In the genomic region with DNA sequence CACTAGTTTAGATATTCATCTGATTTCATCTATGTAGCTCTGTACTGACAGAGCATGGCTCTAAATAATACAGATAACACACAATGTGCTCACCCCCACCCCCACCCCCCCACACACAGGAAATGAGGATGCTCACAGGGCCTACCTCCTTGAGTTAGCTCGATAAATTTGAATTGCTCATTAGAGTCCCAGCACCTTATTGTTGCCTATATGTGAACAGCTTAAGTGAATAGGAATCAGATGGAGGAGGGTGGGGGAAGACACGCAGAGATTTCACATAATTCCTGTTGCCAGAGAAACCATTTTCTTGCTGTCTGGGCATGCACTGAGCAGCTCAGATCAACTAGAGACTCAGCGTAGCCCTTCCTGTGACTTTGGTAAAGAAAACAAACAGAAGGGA, we compare ENCODE assay signal across 16 mouse cellular contexts.
DNase-seq lines count a peak whose midpoint lies in the region; ATAC-seq and TF ChIP-seq lines count a peak whose summit lies in the region.
"Had no signal": no experiment of that assay in that cellular context is flagged by ENCODE, and none has a peak within 500 bp of the region (broad histone marks: within the 10 kb centered on the region; RNA-seq: fewer than 3 reads in every experiment).

No protein-coding gene starts in this region.

- WGBS in forebrain, embryonic 10.5 days: 48% methylated on average over 3 of the region's 3 CpGs
- 18% methylated on average over 3 of the region's 3 CpGs for WGBS in hindbrain, embryonic 13.5 days
- WGBS in midbrain, embryonic 16.5 days: 3% methylated on average over 3 of the region's 3 CpGs

- peak overlapping the region; percentile 63; the same call in 1 of the 2 replicates for H3K27ac ChIP-seq in layer of hippocampus, adult 2 months
- H3K27ac ChIP-seq in forebrain, embryonic 10.5 days: peak overlapping the region; percentile 20; the same call in 1 of the 2 replicates
- H3K27ac ChIP-seq in hindbrain, embryonic 13.5 days: peak overlapping the region; percentile 66; the same call in 1 of the 2 replicates
- H3K27ac ChIP-seq in midbrain, embryonic 16.5 days (ENCODE audit: low read length): peak overlapping the region; percentile 47
- H3K27ac ChIP-seq: limb, embryonic 12.5 days had no signal

- H3K4me2 ChIP-seq in hindbrain, embryonic 13.5 days: no peak overlapping the region
- 0 out of 2 replicates have a peak overlapping the region, but pooled peaks have one; percentile 14 for H3K4me2 ChIP-seq in midbrain, embryonic 16.5 days (ENCODE audit: low read length)
- H3K4me2 ChIP-seq: heart, embryonic 12.5 days; limb, embryonic 12.5 days had no signal

- no peaks in the 10 kb centered on the region; the same call in 1 of the 2 replicates for H3K9me3 ChIP-seq in forebrain, embryonic 10.5 days
- H3K9me3 ChIP-seq in hindbrain, embryonic 13.5 days: no peaks in the 10 kb centered on the region
- H3K9me3 ChIP-seq in midbrain, embryonic 16.5 days (replicated peaks; ENCODE audit: control insufficient read depth, low read length, poor library complexity, severe bottlenecking): no peaks in the 10 kb centered on the region
- H3K9me3 ChIP-seq: G1E; heart, embryonic 12.5 days; limb, embryonic 12.5 days had no signal

- peak; percentile 77 for ATAC-seq in hindbrain, embryonic 13.5 days (ENCODE audit: low FRiP score)
- peak; percentile 85 for ATAC-seq in midbrain, embryonic 16.5 days
- ATAC-seq: liver, postnatal 0 days had no signal

- no peak for TF ChIP-seq CTCF in layer of hippocampus, adult 2 months (conservative IDR thresholded peaks at IDR 0.05)

- no peaks in the 10 kb centered on the region for H3K27me3 ChIP-seq in forebrain, embryonic 10.5 days (ENCODE audit: poor library complexity, severe bottlenecking)
- H3K27me3 ChIP-seq in hindbrain, embryonic 13.5 days: no peaks in the 10 kb centered on the region
- no peaks in the 10 kb centered on the region for H3K27me3 ChIP-seq in midbrain, embryonic 16.5 days (ENCODE audit: control insufficient read depth, insufficient read depth, low read depth, low read length)
- H3K27me3 ChIP-seq: heart, embryonic 12.5 days; limb, embryonic 12.5 days had no signal

- peaks cover 21% of the 10 kb centered on the region for H3K4me1 ChIP-seq in forebrain, embryonic 10.5 days
- peaks cover 26% of the 10 kb centered on the region for H3K4me1 ChIP-seq in hindbrain, embryonic 13.5 days (replicated peaks)
- peaks cover 21% of the 10 kb centered on the region for H3K4me1 ChIP-seq in midbrain, embryonic 16.5 days (ENCODE audit: control insufficient read depth, insufficient read depth, low read length)
- H3K4me1 ChIP-seq: heart, embryonic 12.5 days; limb, embryonic 12.5 days had no signal

- no peak overlapping the region for H3K9ac ChIP-seq in hindbrain, embryonic 13.5 days
- H3K9ac ChIP-seq in midbrain, embryonic 16.5 days (ENCODE audit: low read depth, low read length): no peak overlapping the region
- H3K9ac ChIP-seq: heart, embryonic 12.5 days; limb, embryonic 12.5 days; liver, postnatal 0 days had no signal

- H3K36me3 ChIP-seq in forebrain, embryonic 10.5 days (replicated peaks): no peaks in the 10 kb centered on the region
- H3K36me3 ChIP-seq in hindbrain, embryonic 13.5 days: no peaks in the 10 kb centered on the region
- no peaks in the 10 kb centered on the region for H3K36me3 ChIP-seq in midbrain, embryonic 16.5 days (ENCODE audit: control insufficient read depth, insufficient read depth, low read length)
- H3K36me3 ChIP-seq: G1E; heart, embryonic 12.5 days; limb, embryonic 12.5 days had no signal

- H3K4me3 ChIP-seq in layer of hippocampus, adult 2 months: no peak overlapping the region
- no peak overlapping the region for H3K4me3 ChIP-seq in forebrain, embryonic 10.5 days
- no peak overlapping the region for H3K4me3 ChIP-seq in hindbrain, embryonic 13.5 days
- H3K4me3 ChIP-seq in midbrain, embryonic 16.5 days (ENCODE audit: low read depth, low read length): no peak overlapping the region
- H3K4me3 ChIP-seq: erythroblast, embryonic 14.5 days; heart, embryonic 12.5 days; limb, embryonic 12.5 days had no signal

- DNase-seq in layer of hippocampus, adult 2 months (ENCODE audit: low spot score in 2 of 2): peak; percentile 29 to 30
- no peak for DNase-seq in layer of hippocampus, postnatal 25 days (ENCODE audit: extremely low spot score in 1 of 2, low spot score in 1 of 2)
- DNase-seq in forebrain, embryonic 10.5 days (ENCODE audit: extremely low spot score, low spot score): no peak
- DNase-seq in adrenal gland, postnatal 10 days: no peak
- no peak for DNase-seq in cerebellum, adult 8-10 months
- DNase-seq in lung, postnatal 36 days: no peak
- DNase-seq: gastrocnemius, postnatal 14 days; liver, postnatal 0 days; right cerebral cortex, postnatal 25 days; thymus, postnatal 4 days had no signal

Comparison
In these comparisons a context has a peak if more than half of its experiments do, and no peak if none do; other contexts are left out.
1. DNase-seq: peak in layer of hippocampus, adult 2 months (2 of 2); none in layer of hippocampus, postnatal 25 days (0 of 2), forebrain, embryonic 10.5 days (single experiment), adrenal gland, postnatal 10 days (single experiment), cerebellum, adult 8-10 months (single experiment) and lung, postnatal 36 days (single experiment).
2. Peak in every context shown above with its lines, with median percentiles within 50 percentile points of each other: H3K27ac ChIP-seq.